Mouse (Mus musculus) MEL (cell line): ENCODE measurements around the gene Slc12a6. TPM values are rescaled to one million over a fixed set of nuclear protein-coding genes. Genes with fewer than 3 reads are reported as not detected.

Experiments used
- DNase-seq: peaks from one replicate; pipeline ENCODE4 v3.0.0; 2011; ENCODE audit warnings: low read depth, low spot score
- H3K27ac ChIP-seq: 2 replicates; pipeline ENCODE4 v1.5.1; 2012; ENCODE audit warnings: low read depth, mild to moderate bottlenecking, control low read depth, low read length, moderate library complexity; ENCODE audit not compliant: control insufficient read depth
- H3K27me3 ChIP-seq, 2 experiments: fragments of 150-350 bp in 1 of 2; sonication (generic) in 1 of 2; 2 replicates each; pipeline ENCODE4 v1.6.1; 2012; ENCODE audit warnings: low read length in 2 of 2, mild to moderate bottlenecking in 2 of 2, improper control_type of control experiment in 1 of 2, moderate library complexity in 1 of 2; ENCODE audit not compliant: insufficient read depth in 2 of 2, control insufficient read depth in 1 of 2
- H3K36me3 ChIP-seq, 2 experiments: 2 replicates each; pipeline ENCODE4 v1.6.1; 2012 to 2014; ENCODE audit warnings: low read length in 2 of 2, improper control_type of control experiment in 1 of 2, inconsistent platforms in 1 of 2, mild to moderate bottlenecking in 1 of 2; ENCODE audit not compliant: insufficient read depth in 2 of 2, control insufficient read depth in 1 of 2
- H3K4me1 ChIP-seq, 2 experiments: fragments of 150-350 bp in 1 of 2; sonication (generic) in 1 of 2; 2 replicates each; pipeline ENCODE4 v1.6.1; 2012; ENCODE audit warnings: low read length in 2 of 2, improper control_type of control experiment in 1 of 2, mild to moderate bottlenecking in 1 of 2; ENCODE audit not compliant: insufficient read depth in 2 of 2, control insufficient read depth in 1 of 2
- H3K4me3 ChIP-seq, 2 experiments: fragments of 150-350 bp in 1 of 2; sonication (generic) in 1 of 2; 2 replicates each; pipeline ENCODE4 v1.5.1; 2012; ENCODE audit warnings: low read depth in 2 of 2, low read length in 2 of 2, mild to moderate bottlenecking in 2 of 2, moderate library complexity in 2 of 2, control low read depth in 1 of 2, improper control_type of control experiment in 1 of 2; ENCODE audit not compliant: control insufficient read depth in 1 of 2, insufficient read depth in 1 of 2
- H3K79me2 ChIP-seq: 2 replicates; pipeline ENCODE4 v1.6.1; 2012; ENCODE audit warnings: mild to moderate bottlenecking, low read length, moderate library complexity; ENCODE audit not compliant: control insufficient read depth, poor library complexity, insufficient read depth
- H3K9ac ChIP-seq: 2 replicates; pipeline ENCODE4 v1.6.1; 2012; ENCODE audit warnings: low read depth, mild to moderate bottlenecking, control low read depth, low read length, moderate library complexity; ENCODE audit not compliant: control insufficient read depth, poor library complexity, severe bottlenecking
- H3K9me3 ChIP-seq: fragments of 150-350 bp; sonication (generic); replicated peaks from 2 replicates; pipeline ENCODE4 v1.6.1; 2012; ENCODE audit warnings: mild to moderate bottlenecking, low read length, improper control_type of control experiment, moderate library complexity; ENCODE audit not compliant: insufficient read depth
- BHLHE40 ChIP-seq: IDR thresholded peaks from 2 replicates; pipeline ENCODE4 v1.6.1; 2012; ENCODE audit warnings: low read depth, mild to moderate bottlenecking, inconsistent platforms, low read length, improper control_type of control experiment, borderline replicate concordance
- CTCF ChIP-seq, 3 experiments: IDR thresholded peaks in 2 of 3; conservative IDR thresholded peaks in 1 of 3; 2 replicates each; pipeline ENCODE4 v1.5.1; 2011 to 2012; ENCODE audit warnings: low read length in 3 of 3, low read depth in 2 of 3, mild to moderate bottlenecking in 2 of 3, improper control_type of control experiment in 1 of 3, inconsistent platforms in 1 of 3, mixed read lengths in 1 of 3, moderate library complexity in 1 of 3; ENCODE audit not compliant: control insufficient read depth in 1 of 3, insufficient read depth in 1 of 3, poor library complexity in 1 of 3, severe bottlenecking in 1 of 3
- E2F4 ChIP-seq: IDR thresholded peaks from 2 replicates; pipeline ENCODE4 v1.6.1; 2011; ENCODE audit warnings: low read depth, low read length, improper control_type of control experiment, borderline replicate concordance
- JUND ChIP-seq: IDR thresholded peaks from 2 replicates; pipeline ENCODE4 v1.6.1; 2011; ENCODE audit warnings: low read depth, mild to moderate bottlenecking, improper control_type of control experiment, low read length
- MAFK ChIP-seq: IDR thresholded peaks from 2 replicates; pipeline ENCODE4 v1.6.1; 2011; ENCODE audit warnings: low read depth, mild to moderate bottlenecking, low read length, improper control_type of control experiment, borderline replicate concordance
- MAX ChIP-seq: IDR thresholded peaks from 2 replicates; pipeline ENCODE4 v1.6.1; 2011; ENCODE audit warnings: low read length, improper control_type of control experiment
- MAZ ChIP-seq: IDR thresholded peaks from 2 replicates; pipeline ENCODE4 v1.6.1; 2012; ENCODE audit warnings: low read depth, mild to moderate bottlenecking, inconsistent platforms, low read length, improper control_type of control experiment
- MXI1 ChIP-seq: IDR thresholded peaks from 2 replicates; pipeline ENCODE4 v1.6.1; 2011; ENCODE audit warnings: mild to moderate bottlenecking, low read depth, low read length, improper control_type of control experiment
- MYC ChIP-seq: IDR thresholded peaks from 2 replicates; pipeline ENCODE4 v1.6.1; 2011; ENCODE audit warnings: low read depth, mild to moderate bottlenecking, low read length, improper control_type of control experiment, moderate library complexity
- NELFE ChIP-seq: IDR thresholded peaks from 2 replicates; pipeline ENCODE4 v1.6.1; 2011; ENCODE audit warnings: low read depth, low read length, improper control_type of control experiment
- POLR2AphosphoS2 ChIP-seq: IDR thresholded peaks from 2 replicates; pipeline ENCODE4 v1.6.1; 2011; ENCODE audit warnings: low read length, improper control_type of control experiment
- RCOR1 ChIP-seq: IDR thresholded peaks from 2 replicates; pipeline ENCODE4 v1.6.1; 2012; ENCODE audit warnings: low read depth, mild to moderate bottlenecking, inconsistent platforms, low read length, improper control_type of control experiment
- SIN3A ChIP-seq: IDR thresholded peaks from 2 replicates; pipeline ENCODE4 v1.6.1; 2012; ENCODE audit warnings: low read length, improper control_type of control experiment, inconsistent platforms
- UBTF ChIP-seq: IDR thresholded peaks from 2 replicates; pipeline ENCODE4 v1.6.1; 2012; ENCODE audit warnings: low read depth, mild to moderate bottlenecking, inconsistent platforms, low read length, improper control_type of control experiment, moderate library complexity, borderline replicate concordance; ENCODE audit not compliant: insufficient read depth
- ZC3H11A ChIP-seq: IDR thresholded peaks from 2 replicates; pipeline ENCODE4 v1.6.1; 2012; ENCODE audit warnings: low read depth, mild to moderate bottlenecking, inconsistent platforms, low read length, improper control_type of control experiment
- ZKSCAN1 ChIP-seq: IDR thresholded peaks from 2 replicates; pipeline ENCODE4 v1.6.1; 2012; ENCODE audit warnings: low read depth, mild to moderate bottlenecking, inconsistent platforms, low read length, improper control_type of control experiment, moderate library complexity
- polyA plus RNA-seq, 2 experiments: library from polyadenylated mRNA; stranded (reverse) in 1 of 2; unstranded in 1 of 2; fragments of >175 nt in 1 of 2; fragments of >200 nt in 1 of 2; gene quantifications; 2 replicates each; pipeline versions ENCODE4 v1.2.1 to v1.2.4; 2012; ENCODE audit warnings: low replicate concordance in 2 of 2, low read depth in 1 of 2; ENCODE audit not compliant: insufficient read length in 2 of 2, insufficient read depth in 1 of 2, missing spikeins in 1 of 2
- total RNA-seq: library from RNA; depleted of rRNA; stranded (reverse); fragments of 300-350 nt; gene quantifications from 2 replicates; pipeline ENCODE4 v1.2.3, GENCODE M21; 2012

Slc12a6 gene
- total and polyA plus RNA-seq, 3 experiments: 20.4 to 21.2 TPM; not detected in 1

- Histone ChIP-seq H3K79me2 (no peaks in the 10 kb centered on the region), H3K9ac (no peak overlapping the region), H3K27me3 (no peaks in the 10 kb centered on the region), H3K4me1 (no peaks in the 10 kb centered on the region), H3K9me3 (no peaks in the 10 kb centered on the region), H3K4me3 (no peak overlapping the region), H3K27ac (no peak overlapping the region), H3K36me3 (no peaks in the 10 kb centered on the region)
- no peak for TF ChIP-seq MYC
- no peak for TF ChIP-seq RCOR1
- TF ChIP-seq CTCF (IDR thresholded peaks at IDR 0.05 in 2 of 3, conservative IDR thresholded peaks at IDR 0.05 in 1 of 3; ENCODE audit: control insufficient read depth in 1 of 3, insufficient read depth in 1 of 3, low read depth in 2 of 3, low read length in 3 of 3, poor library complexity in 1 of 3, severe bottlenecking in 1 of 3): no peak
- TF ChIP-seq E2F4: no peak
- TF ChIP-seq ZC3H11A: no peak
- DNase-seq: no peak
These were observed 18.3 kb upstream of the Slc12a6 start for GRCm38 (mm10) chr2:112247323-112247722.

GRCm38 (mm10) chr2:112249780-112250453 lies 15.7 kb upstream of the Slc12a6 start:
- no peak for TF ChIP-seq NELFE
- TF ChIP-seq MXI1: no peak
- no peak for TF ChIP-seq SIN3A
- TF ChIP-seq ZKSCAN1: no peak
- no peak for TF ChIP-seq MYC
- TF ChIP-seq MAZ: no peak
- TF ChIP-seq POLR2AphosphoS2: no peak
- no peak for TF ChIP-seq UBTF
- no peak for TF ChIP-seq BHLHE40
- TF ChIP-seq JUND: no peak
- TF ChIP-seq MAFK: no peak
- no peak for TF ChIP-seq MAX
- no peak overlapping the region for H3K9ac ChIP-seq
- no peak for DNase-seq
- H3K27me3 ChIP-seq: 0 out of 4 replicates have a peak, but pooled peaks cover 0 to 1% of the 10 kb centered on the region in 2 experiments
- no peaks in the 10 kb centered on the region for H3K36me3 ChIP-seq
- no peaks in the 10 kb centered on the region for H3K4me1 ChIP-seq
- no peak overlapping the region for H3K27ac ChIP-seq
- no peaks in the 10 kb centered on the region for H3K79me2 ChIP-seq
- no peak overlapping the region for H3K4me3 ChIP-seq
- H3K9me3 ChIP-seq: no peaks in the 10 kb centered on the region
